Mouse (Mus musculus) ES-E14 (cell line): ENCODE data around the gene Gm21663. TPM values are rescaled to one million over a fixed set of nuclear protein-coding genes. Genes with fewer than 3 reads are reported as not detected.
"Not testable (repeated sequence)": the region's sequence is repeated elsewhere in the genome, so short reads cannot be mapped to it uniquely, and the experiment has no call there.

Experiments
- DNase-seq: peaks from one replicate; pipeline ENCODE4 v3.0.0-alpha.2; 2013; ENCODE audit warnings: low read depth, low spot score
- H3K27ac ChIP-seq: 2 replicates; pipeline ENCODE4 v1.5.1; 2012; ENCODE audit warnings: low read depth, mild to moderate bottlenecking, low read length, moderate library complexity, mixed read lengths; ENCODE audit not compliant: poor library complexity, insufficient read depth, severe bottlenecking
- H3K36me3 ChIP-seq: 2 replicates; pipeline ENCODE4 v1.6.1; 2012; ENCODE audit warnings: mild to moderate bottlenecking, low read length, moderate library complexity, mixed read lengths; ENCODE audit not compliant: control insufficient read depth, poor library complexity, insufficient read depth, severe bottlenecking
- H3K4me1 ChIP-seq, 2 experiments: fragments of 150-350 bp in 1 of 2; sonication (generic) in 1 of 2; 2 replicates each; pipeline ENCODE4 v1.6.1; 2012; ENCODE audit warnings: low read length in 2 of 2, mild to moderate bottlenecking in 1 of 2, mixed read lengths in 1 of 2; ENCODE audit not compliant: control insufficient read depth in 2 of 2, insufficient read depth in 2 of 2, poor library complexity in 1 of 2
- H3K4me3 ChIP-seq, 2 experiments: fragments of 150-350 bp in 1 of 2; sonication (generic) in 1 of 2; 2 replicates each; pipeline ENCODE4 v1.5.1; 2012; ENCODE audit warnings: low read length in 2 of 2, low read depth in 1 of 2, mild to moderate bottlenecking in 1 of 2, mixed read lengths in 1 of 2; ENCODE audit not compliant: insufficient read depth in 1 of 2, poor library complexity in 1 of 2, severe bottlenecking in 1 of 2
- H3K9ac ChIP-seq: 2 replicates; pipeline ENCODE4 v1.6.1; 2012; ENCODE audit warnings: low read depth, mild to moderate bottlenecking, low read length, mixed read lengths; ENCODE audit not compliant: poor library complexity, insufficient read depth, severe bottlenecking
- H3K9me3 ChIP-seq: fragments of 150-350 bp; sonication (generic); 2 replicates; pipeline ENCODE4 v1.6.1; 2012; ENCODE audit warnings: low read depth, mild to moderate bottlenecking, low read length; ENCODE audit not compliant: control insufficient read depth, insufficient read depth
- in situ Hi-C, 2 experiments: fragments of 600-800 bp; cut with MboI; formaldehyde crosslinking; loops; one replicate each; pipeline ENCODE4 v1.15.1; 2025; ENCODE audit warnings: low sequenced_read_pairs in 2 of 2, inconsistent platforms in 1 of 2; ENCODE audit not compliant: unreplicated experiment in 2 of 2
- total RNA-seq: library from RNA; depleted of rRNA; stranded (reverse); fragments of 300-350 nt; gene quantifications from 2 replicates; pipeline ENCODE4 v1.2.3, GENCODE M21; 2012; rRNA removed

The Gm21663 gene
- total RNA-seq = not detected in 2 replicates

DNA sequence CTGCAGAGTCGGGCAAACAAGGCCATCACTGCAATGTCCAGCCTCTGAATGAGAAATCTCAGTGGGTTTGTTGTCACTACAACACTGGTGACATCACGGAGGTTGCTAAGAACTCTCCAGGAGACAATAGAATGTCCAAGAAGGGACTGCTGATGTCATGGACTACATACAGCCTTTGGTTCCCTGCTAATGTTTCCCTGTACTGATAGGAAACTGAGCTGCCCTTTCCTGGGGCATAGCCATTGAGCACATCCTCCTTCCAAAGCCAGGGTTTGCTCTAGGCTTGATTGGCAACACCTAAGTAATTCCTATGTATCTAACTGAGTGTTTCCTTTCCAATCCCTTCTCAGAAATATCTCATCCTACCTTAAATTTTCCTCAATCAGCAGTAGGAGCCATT, at the start of gene Gm21663:
Gene Gm21663, minus strand, starts transcription at position 101 of the 400 bp plus-strand sequence.
- H3K9me3 ChIP-seq, H3K27ac ChIP-seq, in situ Hi-C loops, H3K4me1 ChIP-seq, DNase-seq, H3K36me3 ChIP-seq, H3K4me3 ChIP-seq, H3K9ac ChIP-seq: not testable (repeated sequence)

DNA sequence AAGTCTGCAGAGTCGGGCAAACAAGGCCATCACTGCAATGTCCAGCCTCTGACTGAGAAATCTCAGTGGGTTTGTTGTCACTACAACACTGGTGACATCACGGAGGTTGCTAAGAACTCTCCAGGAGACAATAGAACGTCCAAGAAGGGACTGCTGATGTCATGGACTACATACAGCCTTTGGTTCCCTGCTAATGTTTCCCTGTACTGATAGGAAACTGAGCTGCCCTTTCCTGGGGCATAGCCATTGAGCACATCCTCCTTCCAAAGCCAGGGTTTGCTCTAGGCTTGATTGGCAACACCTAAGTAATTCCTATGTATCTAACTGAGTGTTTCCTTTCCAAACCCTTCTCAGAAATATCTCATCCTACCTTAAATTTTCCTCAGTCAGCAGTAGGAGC, 46.4 kb upstream of the Gm21663 start, which contains the start of gene Gm21698:
Gene Gm21698, minus strand, starts transcription at position 101 of the 400 bp plus-strand sequence.
- H3K9ac ChIP-seq, in situ Hi-C loops, H3K4me3 ChIP-seq, H3K36me3 ChIP-seq, H3K9me3 ChIP-seq, H3K27ac ChIP-seq, DNase-seq, H3K4me1 ChIP-seq: not testable (repeated sequence)

DNA sequence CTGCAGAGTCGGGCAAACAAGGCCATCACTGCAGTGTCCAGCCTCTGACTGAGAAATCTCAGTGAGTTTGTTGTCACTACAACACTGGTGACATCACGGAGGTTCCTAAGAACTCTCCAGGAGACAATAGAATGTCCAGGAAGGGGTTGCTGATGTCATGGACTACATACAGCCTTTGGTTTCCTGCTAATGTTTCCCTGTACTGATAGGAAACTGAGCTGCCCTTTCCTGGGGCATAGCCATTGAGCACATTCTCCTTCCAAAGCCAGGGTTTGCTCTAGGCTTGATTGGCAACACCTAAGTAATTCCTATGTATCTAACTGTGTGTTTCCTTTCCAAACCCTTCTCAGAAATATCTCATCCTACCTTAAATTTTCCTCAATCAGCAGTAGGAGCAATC, 30.4 kb upstream of the Gm21663 start, which contains the start of gene Gm21680:
Gene Gm21680, minus strand, starts transcription at position 101 of the 400 bp plus-strand sequence.
- H3K4me3 ChIP-seq, H3K36me3 ChIP-seq, H3K9me3 ChIP-seq, H3K27ac ChIP-seq, in situ Hi-C loops, H3K9ac ChIP-seq, DNase-seq, H3K4me1 ChIP-seq: not testable (repeated sequence)

DNA sequence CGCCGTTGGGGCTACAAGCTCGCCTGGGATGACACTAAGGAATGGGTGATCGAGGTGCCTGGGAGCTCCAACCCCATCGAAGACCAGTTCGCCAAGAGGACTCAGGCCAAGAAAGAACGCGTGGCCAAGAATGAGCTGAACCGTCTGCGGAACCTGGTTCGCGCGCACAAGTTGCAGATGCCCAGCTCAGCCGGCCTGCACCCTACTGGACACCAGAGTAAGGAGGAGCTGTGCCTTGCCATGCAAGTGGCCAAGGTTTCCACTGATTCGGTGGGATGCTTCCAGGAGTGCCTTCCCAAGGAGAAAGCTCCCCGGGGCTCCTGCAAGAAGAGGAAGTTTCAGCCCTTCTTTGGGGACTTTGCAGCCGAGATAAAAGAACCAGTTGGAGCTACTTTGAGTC, 14.9 kb upstream of the Gm21663 start:
- H3K27ac ChIP-seq, H3K36me3 ChIP-seq, DNase-seq, in situ Hi-C loops, H3K9ac ChIP-seq, H3K4me1 ChIP-seq, H3K9me3 ChIP-seq: not testable (repeated sequence)
- peak overlapping the region in 1 of 2 experiments; percentile 47; a peak in 2 of 4 replicates for H3K4me3 ChIP-seq

DNA sequence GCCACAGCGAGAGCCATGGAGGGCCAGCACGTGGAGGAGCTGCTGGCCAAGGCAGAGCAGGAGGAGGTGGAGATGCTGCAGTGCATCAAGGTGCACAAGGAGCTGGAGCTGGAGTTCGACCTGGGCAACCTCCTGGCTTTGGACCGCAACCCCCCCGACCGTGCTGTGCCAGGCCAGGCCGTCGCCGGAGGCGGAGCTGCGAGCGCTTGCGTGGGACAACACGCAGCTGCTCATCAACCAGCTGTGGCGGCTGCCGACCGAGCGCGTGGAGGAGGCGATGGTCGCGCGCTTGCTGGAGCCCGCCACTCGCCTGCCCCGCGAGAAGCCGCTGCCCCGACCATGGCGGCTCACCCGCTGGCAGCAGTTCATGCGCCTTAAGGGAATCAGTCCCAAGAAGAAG, 14.4 kb upstream of the Gm21663 start:
- H3K9ac ChIP-seq, H3K9me3 ChIP-seq, DNase-seq, H3K27ac ChIP-seq, H3K36me3 ChIP-seq, in situ Hi-C loops, H3K4me1 ChIP-seq: not testable (repeated sequence)
- peak overlapping the region in 1 of 2 experiments; percentile 47; a peak in 2 of 4 replicates for H3K4me3 ChIP-seq

DNA sequence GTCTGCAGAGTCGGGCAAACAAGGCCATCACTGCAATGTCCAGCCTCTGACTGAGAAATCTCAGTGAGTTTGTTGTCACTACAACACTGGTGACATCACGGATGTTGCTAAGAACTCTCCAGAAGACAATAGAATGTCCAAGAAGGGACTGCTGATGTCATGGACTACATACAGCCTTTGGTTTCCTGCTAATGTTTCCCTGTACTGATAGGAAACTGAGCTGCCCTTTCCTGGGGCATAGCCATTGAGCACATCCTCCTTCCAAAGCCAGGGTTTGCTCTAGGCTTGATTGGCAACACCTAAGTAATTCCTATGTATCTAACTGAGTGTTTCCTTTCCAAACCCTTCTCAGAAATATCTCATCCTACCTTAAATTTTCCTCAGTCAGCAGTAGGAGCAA, 12.1 kb upstream of the Gm21663 start, which contains the start of gene Gm21671:
Gene Gm21671, minus strand, starts transcription at position 101 of the 400 bp plus-strand sequence.
- H3K4me3 ChIP-seq, H3K9me3 ChIP-seq, in situ Hi-C loops, H3K9ac ChIP-seq, H3K4me1 ChIP-seq, H3K36me3 ChIP-seq, DNase-seq, H3K27ac ChIP-seq: not testable (repeated sequence)

DNA sequence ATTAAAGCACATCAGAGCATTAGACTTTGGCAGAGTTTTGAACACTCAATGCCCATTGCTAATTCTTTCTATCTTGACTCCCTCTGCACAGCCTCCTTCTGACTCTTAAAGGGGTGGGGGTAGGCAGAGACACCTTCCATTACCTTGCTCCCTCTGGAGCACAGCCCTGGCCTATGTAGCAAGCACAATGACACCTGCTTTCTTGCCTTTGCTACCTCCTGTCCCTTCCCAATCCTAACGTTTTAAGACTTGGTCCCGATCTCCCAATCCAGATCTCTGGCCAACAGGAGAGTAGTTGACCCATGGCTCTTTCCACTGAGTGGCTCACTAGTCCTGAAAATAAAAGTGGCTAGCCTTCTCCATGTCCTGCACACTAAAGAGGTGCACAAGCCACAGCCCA, 3.2 kb upstream of the Gm21663 start:
- H3K4me1 ChIP-seq, H3K36me3 ChIP-seq, H3K9ac ChIP-seq, DNase-seq, in situ Hi-C loops, H3K9me3 ChIP-seq, H3K27ac ChIP-seq, H3K4me3 ChIP-seq: not testable (repeated sequence)
